Mouse (Mus musculus): ENCODE measurements at regions not wholly inside any gene's neighbourhood (a gene's known extent, or its start where the extent isn't known, plus 50 kb on each side); places are given as distances from the start of the nearest gene placed in this dataset.

DNA sequence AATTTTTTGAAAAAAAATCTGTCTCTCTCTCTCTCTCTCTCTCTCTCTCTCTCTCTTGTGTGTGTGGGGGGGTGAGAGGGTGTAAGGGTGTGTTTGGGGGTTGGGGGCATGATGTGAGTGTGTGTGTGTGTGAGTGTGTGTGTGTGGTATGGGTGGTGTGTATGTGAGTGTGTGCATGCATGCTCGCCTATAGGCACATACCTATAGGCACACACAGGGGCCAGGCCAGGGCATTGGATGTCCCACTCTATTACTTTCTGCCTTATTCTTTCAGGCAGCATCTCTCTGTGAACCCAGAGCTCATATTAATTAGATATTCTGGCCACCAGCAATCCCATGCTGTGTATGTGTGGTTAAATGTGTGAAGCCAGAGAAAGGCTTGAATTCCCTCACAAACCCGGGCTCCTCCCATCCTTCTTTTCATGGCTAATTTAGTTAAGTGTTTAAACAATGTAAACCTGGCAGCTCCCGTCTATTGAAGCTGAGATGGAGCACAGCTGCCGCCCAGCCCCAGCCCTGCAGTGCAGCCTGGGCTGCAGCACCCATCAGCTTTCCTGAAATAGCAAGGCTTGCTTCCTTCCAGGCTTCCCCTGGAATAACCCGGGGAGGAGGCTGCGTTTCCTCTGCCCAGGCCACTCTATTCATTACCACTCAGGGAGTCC lies 288.8 kb upstream of the Zfp637 start:
- DNase-seq (ENCODE audit: low spot score in 2 of 2), result no peak

DNA sequence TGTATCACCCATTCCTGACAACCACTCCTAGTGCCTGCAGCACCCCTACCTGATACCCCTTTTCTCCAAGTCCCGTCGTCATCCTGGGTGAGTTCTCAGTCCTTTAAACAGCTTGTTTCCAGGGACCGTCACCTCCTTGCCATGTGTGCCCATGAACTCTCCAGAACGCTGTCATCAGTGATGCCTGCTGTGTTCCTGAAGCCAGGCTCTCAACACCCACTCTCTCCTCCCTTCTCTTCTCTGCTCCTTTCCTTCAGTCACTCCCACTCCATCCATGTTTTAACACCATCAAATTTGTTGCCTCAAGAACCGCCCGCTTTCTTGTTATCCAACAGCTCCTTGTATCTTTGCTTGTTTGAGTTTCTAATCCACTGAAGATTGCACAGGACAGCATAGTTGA lies 277.8 kb upstream of the Zfp637 start:
- no peak for DNase-seq (ENCODE audit: low spot score in 2 of 2)

DNA sequence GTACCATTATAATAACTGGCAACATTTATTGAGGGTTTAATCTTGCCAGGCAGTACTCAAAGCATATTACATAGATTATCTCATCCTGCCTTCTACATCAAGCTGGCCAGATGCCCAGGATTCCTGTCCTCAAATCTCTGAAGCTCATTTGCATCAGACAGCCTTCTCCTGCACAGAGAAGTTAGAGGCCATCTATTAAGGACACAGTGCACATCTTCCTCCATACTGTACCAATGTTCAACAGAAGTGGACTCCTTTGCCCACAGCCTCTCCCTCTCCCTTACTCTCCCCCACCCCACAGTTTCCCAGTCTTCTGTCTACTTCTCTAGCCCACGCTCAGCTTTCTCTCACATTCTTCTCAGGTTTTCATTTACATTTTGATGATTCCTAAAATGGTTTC lies 277.3 kb upstream of the Zfp637 start:
- no peak for DNase-seq (ENCODE audit: low spot score in 2 of 2)

DNA sequence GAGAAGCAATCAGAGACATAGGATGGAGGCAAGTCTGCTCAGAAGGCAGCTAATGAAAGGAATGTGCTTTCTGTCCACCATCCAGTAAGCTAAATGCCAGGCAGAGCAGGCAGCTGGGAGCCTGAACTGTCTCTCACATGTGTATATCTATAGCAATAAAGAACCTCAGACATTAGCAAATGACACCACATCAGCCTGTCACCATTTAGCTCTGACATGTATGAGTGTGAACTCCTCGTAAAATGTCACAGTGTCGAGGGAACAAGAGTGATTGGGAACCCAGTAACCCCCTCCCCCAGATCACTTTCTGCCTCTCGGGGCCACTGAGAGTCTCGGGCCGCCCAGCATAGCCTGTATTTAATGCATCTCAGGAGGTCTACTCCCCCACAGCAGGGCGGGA lies 274.2 kb upstream of the Zfp637 start:
- DNase-seq (ENCODE audit: low spot score in 2 of 2), result no peak

DNA sequence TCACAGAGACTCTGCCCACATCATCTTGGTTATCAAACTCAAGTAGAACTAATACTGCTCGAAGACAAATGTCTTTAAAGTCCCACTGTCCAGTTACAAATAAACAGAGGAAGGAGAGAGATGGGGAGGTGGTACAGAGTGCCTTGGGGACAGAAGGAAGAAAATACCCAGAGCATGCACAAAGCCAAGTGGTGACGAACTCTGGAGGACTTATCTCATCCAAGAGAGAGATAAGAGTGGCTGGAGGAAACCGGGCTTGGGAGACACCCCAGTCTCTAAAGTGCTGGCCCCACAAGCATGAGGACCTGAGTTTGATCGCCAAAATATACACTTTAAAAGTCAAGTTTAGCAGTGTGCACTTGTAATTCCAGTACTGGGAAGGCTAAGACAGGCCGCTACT lies 273.3 kb upstream of the Zfp637 start:
- DNase-seq (ENCODE audit: low spot score in 2 of 2), result no peak

DNA sequence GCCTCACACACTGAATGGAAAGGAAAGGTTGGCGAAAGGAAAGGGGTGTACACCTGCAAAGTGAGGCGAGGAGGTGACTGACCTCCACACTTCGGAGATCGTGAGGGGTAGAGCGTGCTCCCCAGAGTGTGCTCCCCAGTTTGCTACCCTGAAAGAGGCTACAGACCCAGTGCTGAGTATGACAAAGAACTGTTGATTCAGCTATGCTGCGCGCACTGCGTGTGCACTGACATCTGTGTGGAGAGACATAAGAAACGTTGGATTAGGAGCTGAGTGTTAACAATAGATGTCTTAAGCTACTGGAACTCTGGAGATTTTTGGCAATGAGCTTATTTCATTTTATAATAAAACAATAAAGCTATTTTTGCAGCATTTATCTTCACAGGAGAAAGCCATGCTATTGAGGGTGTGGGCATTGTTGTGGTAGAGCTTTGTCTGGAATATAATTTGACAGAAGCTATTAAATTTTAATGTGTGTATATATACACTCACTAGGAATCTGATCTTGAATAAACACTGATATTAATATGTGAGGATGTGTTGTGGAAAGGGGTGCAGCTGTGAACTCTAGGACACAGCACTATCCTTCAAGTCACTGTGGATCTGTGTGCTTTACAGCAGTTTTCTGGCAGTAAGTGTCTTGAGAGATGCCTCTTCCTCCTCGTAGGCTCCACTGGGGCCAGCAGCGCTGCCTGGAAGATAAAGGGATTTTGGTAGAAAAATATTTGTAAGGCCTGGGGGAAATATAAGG lies 271.2 kb upstream of the Zfp637 start:
- no peak for DNase-seq (ENCODE audit: low spot score in 2 of 2)

DNA sequence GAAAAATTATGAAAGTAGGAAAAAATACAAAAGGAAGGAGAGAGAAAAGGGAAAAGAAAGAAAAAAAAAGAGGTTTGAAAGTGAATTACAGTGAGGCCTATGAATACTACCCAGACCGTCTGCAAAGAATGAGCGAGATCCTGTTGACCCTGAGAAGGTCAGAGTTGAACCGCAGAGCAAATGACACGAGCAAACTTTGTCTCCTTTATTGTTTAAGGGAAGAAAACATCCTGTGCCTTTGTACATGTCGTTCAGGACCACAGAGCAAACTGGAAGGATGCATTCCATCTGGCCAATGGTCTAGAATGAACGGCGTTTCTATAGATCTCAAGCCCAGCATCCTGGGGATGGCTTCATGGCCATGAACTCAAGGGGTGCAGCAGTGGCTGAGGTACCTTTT lies 270.6 kb upstream of the Zfp637 start:
- DNase-seq (ENCODE audit: low spot score in 2 of 2), result no peak

DNA sequence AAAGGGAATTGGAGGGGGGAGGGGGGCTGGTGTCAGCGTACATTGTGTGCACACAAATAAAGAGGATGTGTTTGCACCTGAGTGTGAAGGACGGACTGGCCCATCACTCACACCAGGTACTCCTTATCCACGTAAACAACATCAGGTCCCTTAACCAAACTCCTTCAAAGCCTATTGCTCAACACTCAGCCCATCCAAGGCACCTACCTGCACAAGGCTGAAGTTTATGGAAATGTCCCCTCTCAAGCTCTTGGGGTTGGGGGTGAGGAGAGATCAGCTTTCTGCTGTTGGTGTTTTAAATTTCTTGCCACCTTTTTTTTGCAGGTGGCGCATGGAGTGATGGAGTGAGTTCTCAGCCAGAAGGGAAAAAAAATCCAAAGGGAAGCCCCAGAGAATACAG lies 270.2 kb upstream of the Zfp637 start:
- DNase-seq (ENCODE audit: low spot score in 2 of 2), result no peak

DNA sequence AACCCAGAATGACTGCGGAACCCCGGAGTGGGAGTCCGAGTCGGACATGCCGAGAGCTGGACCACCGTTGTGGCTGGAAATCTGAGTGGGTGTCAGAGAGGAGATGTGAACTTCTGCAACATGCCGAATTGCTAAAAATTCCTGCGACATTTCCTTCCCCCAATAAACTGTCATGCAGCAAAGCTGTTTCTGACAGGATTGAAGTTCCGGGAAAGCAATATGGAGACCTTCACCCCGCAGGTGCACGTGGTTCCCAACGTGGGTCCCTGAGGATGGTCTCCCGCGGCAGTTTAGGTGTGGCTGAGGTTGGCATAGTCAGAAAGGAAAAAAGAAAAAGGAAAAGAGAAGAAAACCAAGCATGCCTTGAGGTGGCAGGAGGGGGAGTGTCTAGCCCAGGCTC lies 269.0 kb upstream of the Zfp637 start:
- DNase-seq (ENCODE audit: low spot score in 2 of 2), result no peak

DNA sequence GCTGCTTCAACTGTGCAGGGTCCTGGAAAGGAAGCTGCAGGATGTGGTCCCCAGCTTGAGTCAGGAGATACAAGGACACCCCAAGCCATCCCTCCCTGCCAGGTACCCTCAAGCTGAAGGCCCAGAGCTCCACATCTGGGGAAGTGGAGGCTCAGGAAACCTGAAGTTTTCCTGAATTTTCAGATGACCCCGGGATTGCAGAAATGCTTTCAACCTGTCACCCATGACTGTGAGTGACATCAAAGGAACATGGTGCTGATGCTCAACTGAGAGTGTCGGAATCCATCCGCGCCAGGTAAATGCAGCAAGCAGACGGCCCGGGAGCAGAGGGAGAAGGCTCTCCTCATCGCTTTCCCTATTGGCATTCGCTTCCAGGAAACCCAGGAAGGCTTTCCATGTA lies 267.6 kb upstream of the Zfp637 start:
- no peak for DNase-seq (ENCODE audit: low spot score in 2 of 2)

DNA sequence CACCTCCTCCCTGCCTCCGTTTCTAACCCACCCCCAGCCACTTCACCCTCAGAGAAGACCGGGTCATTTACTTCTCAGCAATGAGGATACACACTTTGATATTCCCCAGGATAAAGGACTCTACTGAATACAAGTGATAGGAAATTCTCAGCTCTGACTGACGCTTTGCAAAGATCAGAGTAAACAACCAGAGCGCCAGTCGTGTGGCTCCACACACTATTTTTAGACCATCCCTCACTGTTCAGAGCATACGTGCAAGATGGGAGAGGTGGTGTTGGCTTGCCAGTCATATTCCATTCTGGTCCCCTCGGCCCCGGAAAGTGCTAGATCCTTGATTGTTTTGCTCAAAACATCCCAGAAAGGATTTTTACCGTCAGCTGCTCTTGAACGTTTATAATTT lies 266.8 kb upstream of the Zfp637 start:
- no peak for DNase-seq (ENCODE audit: low spot score in 2 of 2)

DNA sequence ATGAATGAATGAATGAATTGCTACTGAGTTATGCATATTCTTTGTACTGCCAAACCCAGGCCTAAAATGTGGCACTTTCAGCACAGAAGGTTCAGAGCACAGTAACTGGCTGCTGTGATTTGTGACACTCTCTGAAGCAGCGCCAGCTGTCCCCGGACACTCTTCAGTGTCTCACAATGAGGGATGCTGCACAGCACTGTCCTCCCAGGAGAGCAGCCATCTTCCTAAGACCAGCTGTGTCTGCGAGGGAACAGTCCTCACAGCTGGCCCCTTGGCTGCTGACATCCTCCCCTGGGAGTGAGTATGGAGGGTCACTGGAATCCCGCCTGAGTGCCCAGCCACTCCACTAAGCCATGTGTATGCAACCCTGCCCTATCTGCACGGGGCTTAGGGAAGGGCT lies 265.9 kb upstream of the Zfp637 start:
- no peak for DNase-seq (ENCODE audit: low spot score in 2 of 2)

DNA sequence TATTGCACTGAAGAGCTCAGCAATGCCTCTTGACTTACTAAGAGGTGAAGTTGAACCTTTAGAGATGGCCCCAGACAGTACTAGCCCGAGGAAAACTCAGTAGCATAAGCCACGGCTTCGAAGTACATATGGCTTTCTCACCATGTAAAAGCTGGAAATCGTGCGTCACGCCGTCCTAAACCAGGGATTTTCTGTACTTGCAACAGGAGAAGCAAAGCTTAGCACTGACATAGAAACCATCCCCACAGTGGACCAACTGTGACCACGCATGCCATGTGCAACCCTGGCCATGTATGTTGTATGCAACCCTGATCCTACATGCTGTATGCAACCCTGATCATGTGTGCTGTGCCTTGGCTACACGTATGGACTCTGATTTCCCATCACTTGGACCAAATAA lies 265.0 kb upstream of the Zfp637 start:
- no peak for DNase-seq (ENCODE audit: low spot score in 2 of 2)

DNA sequence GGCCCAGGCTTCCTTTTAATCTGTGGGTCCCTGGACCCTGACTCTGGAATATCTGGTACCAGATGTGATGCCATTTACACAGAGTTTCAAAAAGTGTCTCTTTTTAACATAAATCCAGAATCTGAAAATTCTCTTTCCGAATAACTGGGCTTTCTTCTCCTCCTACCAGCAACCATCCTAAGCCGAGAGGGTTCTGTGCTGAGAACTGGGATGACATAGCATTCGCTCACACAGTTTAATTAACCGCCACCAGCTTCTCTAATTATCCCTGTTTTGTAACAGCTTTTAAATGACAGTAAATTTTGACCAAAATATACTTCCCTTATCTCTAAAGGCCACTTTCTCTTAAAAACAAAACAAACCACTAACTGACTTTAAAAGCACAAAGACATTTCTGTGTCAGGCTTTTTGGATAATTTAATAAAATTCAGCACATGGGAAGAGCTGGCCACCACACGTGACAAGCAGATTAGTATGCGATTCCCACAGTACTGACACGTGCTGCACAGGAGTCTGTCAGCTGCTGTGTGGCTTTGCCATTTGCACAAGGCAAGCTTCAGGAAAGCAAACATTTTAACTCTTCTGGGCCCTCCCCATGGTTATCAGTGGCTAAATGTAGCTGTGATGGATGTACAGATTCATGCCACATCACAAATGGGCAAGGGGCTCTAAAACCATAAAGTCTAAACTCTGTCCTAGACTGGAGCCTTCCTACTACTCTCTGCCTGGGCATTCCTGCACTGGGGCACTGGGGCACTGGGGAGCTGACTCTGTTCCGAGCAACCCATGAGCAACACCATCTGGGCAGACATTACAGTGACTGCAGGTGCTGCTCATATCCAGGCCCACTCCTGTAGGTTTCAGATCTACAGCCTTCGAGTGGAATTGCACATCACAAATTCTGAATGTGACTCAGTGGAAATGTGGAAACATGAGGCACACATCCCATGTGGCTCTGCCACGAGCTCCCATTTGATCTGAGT lies 263.1 kb upstream of the Zfp637 start:
- no peak for DNase-seq (ENCODE audit: low spot score in 2 of 2)

DNA sequence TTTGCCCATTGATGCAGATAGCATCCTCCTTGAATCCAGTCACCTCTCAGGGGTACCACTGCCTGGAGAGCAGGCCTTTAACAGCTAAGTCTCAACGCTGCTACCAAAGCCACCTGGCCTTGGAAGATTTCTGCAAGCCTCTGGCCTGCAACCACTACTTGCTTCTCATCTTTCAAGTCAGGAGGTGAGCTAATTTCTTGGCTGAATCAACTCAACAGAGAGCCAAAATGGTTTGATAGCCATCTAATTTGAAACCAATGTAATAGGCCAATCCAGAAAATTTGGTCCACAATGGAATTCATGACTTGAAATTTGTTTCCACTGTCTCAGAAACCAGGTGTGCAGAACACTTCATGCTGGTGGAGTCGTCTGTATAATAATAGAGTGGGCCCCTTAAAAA lies 260.0 kb upstream of the Zfp637 start:
- DNase-seq (ENCODE audit: low spot score in 2 of 2), result no peak

DNA sequence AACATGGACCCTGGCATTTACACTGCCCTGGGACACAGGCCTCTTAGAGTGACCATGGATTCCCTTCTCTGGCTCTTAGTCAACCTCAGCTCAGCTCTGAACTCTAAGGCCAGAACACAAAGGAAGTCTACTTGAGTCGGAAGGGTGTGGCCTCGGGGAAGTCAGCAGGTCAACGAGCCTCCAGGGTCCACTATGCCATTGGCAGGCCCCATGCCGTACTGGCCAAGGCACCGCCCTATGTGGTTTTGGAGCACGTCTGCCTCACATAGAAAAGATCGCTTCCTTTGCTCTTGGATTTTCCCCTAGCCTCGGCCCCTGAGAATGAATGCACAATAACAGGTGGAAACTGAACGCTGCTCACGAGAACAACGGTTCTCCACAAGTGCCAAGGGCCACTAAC lies 257.9 kb upstream of the Zfp637 start:
- DNase-seq (ENCODE audit: low spot score in 2 of 2), result no peak

DNA sequence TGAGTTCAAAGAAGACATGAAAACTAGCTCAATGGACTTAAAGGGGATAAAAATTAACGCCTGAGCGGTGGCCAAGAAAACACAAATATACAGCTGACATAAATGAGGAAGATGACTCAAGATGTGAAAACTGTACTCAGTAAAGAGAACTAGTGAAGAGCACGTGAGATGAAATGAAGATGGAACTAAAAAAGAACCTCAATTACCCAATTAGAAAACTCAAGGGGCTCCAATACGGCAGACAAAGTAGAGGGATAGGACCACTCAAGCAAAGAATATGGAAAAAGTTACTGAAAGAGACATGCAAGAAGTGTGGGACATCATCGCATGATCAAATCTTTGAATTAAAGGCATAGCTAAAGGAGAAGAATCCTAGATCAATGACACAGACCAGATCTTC lies 256.4 kb upstream of the Zfp637 start:
- DNase-seq (ENCODE audit: low spot score in 2 of 2), result no peak

DNA sequence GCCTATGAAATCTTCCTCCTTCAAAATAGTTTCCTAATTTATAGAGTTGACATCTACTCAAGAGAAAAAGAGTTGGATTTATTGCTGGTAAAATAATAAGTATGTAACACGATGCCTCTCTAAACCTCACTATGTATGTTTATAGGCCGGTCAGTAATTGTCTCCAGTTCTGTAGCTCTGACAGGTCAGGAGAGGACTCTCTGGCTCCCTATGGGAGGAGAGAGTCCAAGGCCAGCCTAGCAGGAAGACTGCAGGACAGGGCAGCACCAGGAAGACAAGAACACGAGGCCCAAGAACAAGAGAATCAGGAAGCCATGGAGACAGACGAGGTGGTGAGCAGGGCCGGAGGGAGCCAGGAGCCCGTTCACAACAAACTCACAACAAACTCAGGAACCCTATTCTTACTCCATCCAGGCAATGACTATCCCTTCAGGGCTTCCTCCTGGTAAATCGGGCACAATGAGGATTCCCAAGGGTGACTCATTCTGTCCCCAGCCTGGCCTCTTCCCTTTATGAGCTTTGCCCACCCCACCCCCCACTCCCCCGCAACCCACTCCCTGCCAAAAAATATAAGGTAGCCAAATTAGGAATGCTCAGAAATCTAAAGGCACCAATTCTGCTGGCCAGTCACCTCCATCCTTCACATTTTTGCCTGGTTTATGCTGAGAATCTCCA lies 244.7 kb upstream of the Zfp637 start:
- DNase-seq (ENCODE audit: low spot score in 2 of 2), result no peak

DNA sequence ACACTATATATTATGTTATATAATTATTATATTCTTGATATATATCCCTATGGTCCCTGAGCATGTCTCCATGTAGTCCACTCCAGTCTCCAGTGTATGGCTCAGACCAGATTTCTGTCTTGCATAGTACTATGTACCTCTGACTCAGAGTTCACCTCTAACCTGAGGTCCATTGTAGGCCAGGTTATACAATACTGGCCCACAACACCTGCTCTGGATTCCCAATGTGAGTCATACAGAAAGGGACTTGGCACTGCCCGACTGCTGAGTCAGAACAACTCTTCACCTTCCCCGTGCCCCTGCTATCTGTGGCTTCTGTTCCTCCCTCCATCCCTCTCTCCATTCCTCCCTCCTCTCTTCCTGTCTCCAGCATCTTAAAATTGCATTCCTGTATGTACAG lies 236.1 kb upstream of the Zfp637 start:
- DNase-seq (ENCODE audit: low spot score in 2 of 2), result no peak

DNA sequence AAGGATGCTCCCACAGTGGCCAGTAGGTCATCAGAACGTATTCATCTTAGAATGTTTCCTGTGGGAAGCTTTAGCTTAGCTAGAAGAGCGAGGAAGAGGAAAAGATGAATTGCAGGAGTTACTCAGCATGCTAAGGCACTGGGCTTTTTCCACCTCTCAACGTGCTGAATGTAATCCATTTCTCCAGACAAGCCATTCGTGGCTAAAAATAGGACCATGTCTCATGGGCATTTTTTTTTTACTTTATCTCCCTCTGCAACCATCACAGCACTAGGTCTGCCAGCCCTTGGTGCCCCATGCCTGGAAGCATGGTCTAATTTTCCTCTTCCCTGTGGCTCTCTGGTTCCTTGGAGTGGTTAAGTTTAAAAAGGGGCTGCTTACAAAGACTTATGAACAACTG lies 235.3 kb upstream of the Zfp637 start:
- DNase-seq (ENCODE audit: low spot score in 2 of 2), result no peak

DNA sequence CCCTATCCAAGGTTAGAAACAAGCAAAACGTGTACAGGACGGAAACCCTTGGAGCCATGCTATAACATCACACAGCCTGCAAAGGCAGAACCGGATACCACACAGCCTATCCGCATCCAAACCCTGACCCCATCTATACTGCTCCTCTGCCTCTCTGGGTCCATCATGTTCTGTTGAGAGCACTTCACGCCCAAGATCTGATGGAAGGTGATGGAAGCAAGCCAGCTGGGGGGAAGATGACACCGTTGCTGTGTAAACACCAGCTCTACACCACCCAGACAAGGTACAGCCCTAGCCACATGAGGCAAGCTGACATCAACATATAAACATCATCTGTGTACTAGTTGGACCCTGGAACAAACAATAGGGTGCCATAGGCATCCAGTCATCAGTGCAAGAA lies 234.8 kb upstream of the Zfp637 start:
- no peak for DNase-seq (ENCODE audit: low spot score in 2 of 2)

DNA sequence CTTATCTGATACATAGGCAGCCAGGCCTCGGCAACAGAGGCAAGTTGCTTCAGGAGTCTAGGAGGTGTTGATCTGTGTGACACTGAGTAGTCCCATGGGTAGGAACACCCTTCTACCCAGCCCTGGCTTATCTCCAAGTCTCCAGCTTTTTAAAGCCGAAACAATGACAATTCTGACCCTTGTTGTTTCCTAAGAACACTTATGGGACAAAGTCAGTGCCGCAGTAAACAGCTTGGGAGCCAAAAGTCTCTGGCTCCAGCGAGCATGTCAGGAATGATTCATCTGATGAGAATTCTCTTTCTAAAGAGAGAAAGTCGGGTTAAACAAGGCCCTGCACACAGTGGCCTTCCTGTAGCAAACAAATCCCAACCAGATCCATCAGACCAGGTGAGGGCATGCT lies 234.0 kb upstream of the Zfp637 start:
- no peak for DNase-seq (ENCODE audit: low spot score in 2 of 2)

Data from adrenal gland, postnatal 4 days (tissue).